Mouse (Mus musculus) intestine, embryonic 16.5 days (tissue): ENCODE data around the gene Clmp. TPM values are rescaled to one million over a fixed set of nuclear protein-coding genes. Genes with fewer than 3 reads are reported as not detected.

Source experiments
- ATAC-seq: fragments of 200-750 bp; cut with Nextera tagmentation; 2 replicates; pipeline ENCODE4 v1.8.0; 2017; ENCODE audit warnings: moderate TSS enrichment, moderate library complexity
- H3K27ac ChIP-seq: fragments of 300-500 bp; sonication (generic); 2 replicates; pipeline ENCODE4 v1.5.1; 2014; ENCODE audit warnings: mild to moderate bottlenecking, low read length
- H3K27me3 ChIP-seq: fragments of 300-500 bp; sonication (generic); replicated peaks from 2 replicates; pipeline ENCODE4 v1.6.1; 2014; ENCODE audit warnings: low read length, control low read depth, mixed read lengths; ENCODE audit not compliant: control insufficient read depth, insufficient read depth
- H3K36me3 ChIP-seq: fragments of 300-500 bp; sonication (generic); 2 replicates; pipeline ENCODE4 v1.6.1; 2014; ENCODE audit warnings: low read length, control low read depth; ENCODE audit not compliant: control insufficient read depth, insufficient read depth
- H3K4me1 ChIP-seq: fragments of 300-500 bp; sonication (generic); 2 replicates; pipeline ENCODE4 v1.6.1; 2014; ENCODE audit warnings: low read length, control low read depth, mixed read lengths; ENCODE audit not compliant: control insufficient read depth, insufficient read depth
- H3K4me2 ChIP-seq: fragments of 300-500 bp; sonication (generic); 2 replicates; pipeline ENCODE4 v1.6.1; 2014; ENCODE audit warnings: low read depth, low read length, control low read depth
- H3K4me3 ChIP-seq: fragments of 300-500 bp; sonication (generic); 2 replicates; pipeline ENCODE4 v1.5.1; 2014; ENCODE audit warnings: mild to moderate bottlenecking, low read length
- H3K9ac ChIP-seq: fragments of 300-500 bp; sonication (generic); 2 replicates; pipeline ENCODE4 v1.6.1; 2014; ENCODE audit warnings: low read depth, low read length
- H3K9me3 ChIP-seq: fragments of 300-500 bp; sonication (generic); 2 replicates; pipeline ENCODE4 v1.6.1; 2016; ENCODE audit warnings: low read length, control low read depth; ENCODE audit not compliant: control insufficient read depth
- WGBS: fragments of 180-500 bp; shearing (Covaris S2); extraction: QIAGEN DNeasy Blood & Tissue Kit; methylation state at CpG from one replicate; pipeline ENCODE4 v1.1.7; 2014; 5-methylcytosine and 5-hydroxymethylcytosine counted together
- polyA plus RNA-seq: library from polyadenylated mRNA; unstranded; fragments of >200 nt; fragmentation: Nextera tagmentation; extraction: Ambion mirVana; gene quantifications from 2 replicates; pipeline ENCODE4 v1.2.1, GENCODE M21; 2015

The Clmp gene
- polyA plus RNA-seq, 1 experiment from 2014 or later = 22.2 TPM

DNA sequence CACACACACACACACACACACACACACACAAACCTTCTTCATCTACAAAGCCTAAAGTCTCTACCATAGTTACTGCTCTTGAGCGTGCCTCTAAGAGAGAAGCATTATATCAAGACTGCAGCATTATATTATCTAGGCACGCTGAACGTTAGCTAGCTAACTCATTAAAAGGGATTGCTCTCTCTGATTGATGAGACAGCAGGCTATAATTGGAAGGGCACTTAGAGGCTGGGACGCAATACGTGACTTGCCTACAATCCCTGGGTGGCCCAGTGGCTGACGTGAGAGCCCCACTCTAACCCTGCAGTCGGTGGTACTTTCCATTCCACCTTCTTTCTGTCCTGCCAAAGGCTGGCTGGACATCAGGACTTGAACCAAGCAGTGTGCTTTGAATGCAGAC, 35.1 kb downstream of the Clmp start:
- Histone ChIP-seq H3K27me3 (no peaks in the 10 kb centered on the region), H3K9ac (no peak overlapping the region), H3K4me1 (peaks cover 2% of the 10 kb centered on the region; the same call in 1 of the 2 replicates), H3K4me3 (no peak overlapping the region), H3K4me2 (no peak overlapping the region), H3K36me3 (no peaks in the 10 kb centered on the region), H3K9me3 (no peaks in the 10 kb centered on the region), H3K27ac (no peak overlapping the region)
- 45% methylated on average over 7 of the region's 7 CpGs for WGBS
- no peak for ATAC-seq

DNA sequence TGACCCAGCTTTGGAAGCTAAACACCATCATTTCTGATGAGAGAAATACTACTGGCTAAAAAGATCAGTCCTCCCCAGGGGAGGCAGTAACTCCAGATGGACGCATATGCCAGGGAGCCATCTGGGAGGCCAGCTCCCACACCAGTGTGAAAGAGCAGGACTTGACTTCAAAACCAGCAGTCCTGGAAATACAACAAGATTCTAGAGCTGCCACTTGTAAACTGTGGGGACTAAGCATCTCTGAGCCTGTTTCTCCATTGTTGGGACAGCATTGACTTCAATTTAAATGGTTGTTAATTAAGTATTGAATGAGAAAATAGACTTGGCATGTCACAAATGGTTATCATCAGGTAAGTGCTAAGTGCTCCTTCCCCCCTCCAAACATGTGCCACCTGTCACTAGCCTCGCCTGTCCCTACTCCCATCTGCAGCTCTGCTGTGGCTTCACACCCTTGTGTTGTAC, 37.6 kb downstream of the Clmp start:
- no peaks in the 10 kb centered on the region for H3K36me3 ChIP-seq
- no peak overlapping the region for H3K4me2 ChIP-seq
- no peak overlapping the region for H3K4me3 ChIP-seq
- no peak overlapping the region for H3K9ac ChIP-seq
- no peaks in the 10 kb centered on the region for H3K9me3 ChIP-seq
- no peak overlapping the region for H3K27ac ChIP-seq
- ATAC-seq = no peak
- no peaks in the 10 kb centered on the region for H3K27me3 ChIP-seq
- no peaks in the 10 kb centered on the region for H3K4me1 ChIP-seq
- 51% methylated on average over 2 of the region's 2 CpGs for WGBS

DNA sequence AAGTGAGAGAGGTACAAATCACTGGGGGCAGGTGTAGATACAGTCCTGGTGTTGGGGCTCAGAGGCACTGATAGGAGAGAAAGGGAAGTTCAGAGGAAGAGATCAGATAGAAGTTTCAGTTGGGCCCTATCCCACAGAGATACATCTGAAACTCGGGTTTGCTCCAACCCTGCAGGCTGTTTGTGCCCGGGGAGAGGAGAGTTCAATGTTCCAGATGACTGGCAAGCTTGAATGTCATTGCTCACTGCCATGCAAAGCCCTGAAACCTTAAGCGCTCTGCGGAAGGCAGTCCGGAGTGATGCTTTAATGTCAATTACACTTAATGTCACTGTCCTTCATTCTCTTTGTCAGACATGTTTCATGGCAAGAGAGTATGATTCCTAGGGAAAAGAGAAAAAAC, 39.2 kb downstream of the Clmp start:
- H3K27ac ChIP-seq = no peak overlapping the region
- no peak overlapping the region for H3K4me2 ChIP-seq
- no peak overlapping the region for H3K4me3 ChIP-seq
- H3K9ac ChIP-seq = no peak overlapping the region
- H3K36me3 ChIP-seq = no peaks in the 10 kb centered on the region
- no peak for ATAC-seq
- no peaks in the 10 kb centered on the region for H3K27me3 ChIP-seq
- WGBS = 72% methylated on average over 5 of the region's 5 CpGs
- H3K4me1 ChIP-seq = no peaks in the 10 kb centered on the region
- no peaks in the 10 kb centered on the region for H3K9me3 ChIP-seq

DNA sequence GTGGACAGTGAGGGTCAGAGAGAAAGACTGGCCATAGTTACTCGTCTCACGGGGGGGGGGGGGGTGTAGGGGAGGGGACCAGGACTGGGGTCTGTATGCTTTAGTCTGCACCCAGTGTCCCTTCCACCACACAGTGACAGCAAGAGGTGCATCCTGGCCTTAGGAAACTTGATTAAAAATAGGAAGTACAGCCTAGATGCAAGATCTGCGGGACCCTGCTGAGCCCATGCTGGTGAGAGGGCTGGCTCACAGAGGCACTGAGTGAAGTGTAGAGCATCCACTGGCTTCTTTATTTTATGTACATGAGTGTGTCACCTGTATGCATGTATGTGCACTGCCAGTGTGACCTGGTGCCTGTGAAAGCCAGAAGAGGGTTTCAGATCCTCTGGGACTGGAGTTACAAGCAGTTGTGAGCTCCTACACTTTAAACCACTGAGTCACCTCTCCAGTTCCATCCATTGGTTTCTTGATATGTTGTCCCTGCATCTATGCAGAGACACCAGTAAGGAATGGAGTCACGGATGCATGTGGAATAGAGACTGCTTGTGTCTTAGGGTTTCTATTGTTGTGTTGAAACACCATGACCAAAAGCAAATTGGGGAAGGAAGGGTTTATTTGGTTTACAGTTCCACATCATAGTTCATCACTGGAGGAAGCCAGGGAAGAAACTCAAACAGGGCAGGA, 41.5 kb downstream of the Clmp start:
- Histone ChIP-seq H3K4me3 (no peak overlapping the region), H3K27ac (no peak overlapping the region), H3K9ac (no peak overlapping the region), H3K4me2 (no peak overlapping the region), H3K4me1 (peaks cover 6% of the 10 kb centered on the region), H3K9me3 (no peaks in the 10 kb centered on the region), H3K36me3 (no peaks in the 10 kb centered on the region), H3K27me3 (no peaks in the 10 kb centered on the region)
- no peak for ATAC-seq
- 94% methylated on average over 4 of the region's 4 CpGs for WGBS

DNA sequence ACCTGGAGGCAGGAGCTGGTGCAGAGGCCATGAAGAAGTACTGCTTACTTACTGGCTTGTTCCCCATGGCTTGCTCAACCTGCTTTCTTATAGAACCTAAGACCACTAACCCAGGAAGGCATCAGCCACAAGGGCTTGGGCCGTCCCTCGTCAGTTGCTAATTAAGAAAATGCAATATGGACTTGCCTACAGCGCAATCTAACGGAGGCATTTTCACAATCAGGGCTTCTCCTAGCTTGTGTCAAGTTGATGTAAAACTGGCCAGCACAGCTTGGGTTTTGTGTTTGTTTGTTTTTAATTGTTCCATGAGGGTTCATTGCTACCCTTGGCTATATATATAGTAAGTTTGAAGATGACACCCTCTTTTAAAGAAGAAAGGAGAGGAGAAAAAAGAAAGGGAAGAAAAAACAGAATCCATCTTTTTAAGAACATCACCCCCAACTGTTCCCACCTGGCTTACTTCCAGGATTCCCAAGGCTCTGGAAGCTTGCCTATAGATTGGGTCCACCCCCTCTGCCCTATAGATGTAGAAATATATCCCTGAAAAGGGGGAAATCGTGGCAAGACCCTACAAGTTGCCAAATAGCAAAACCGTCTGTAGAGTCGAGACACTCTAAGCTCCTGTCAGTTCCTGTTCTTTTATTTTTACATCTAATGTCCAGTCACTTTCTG, 42.2 kb downstream of the Clmp start:
- Histone ChIP-seq H3K4me3 (no peak overlapping the region), H3K4me1 (peaks cover 9% of the 10 kb centered on the region), H3K27me3 (no peaks in the 10 kb centered on the region), H3K9me3 (no peaks in the 10 kb centered on the region), H3K36me3 (no peaks in the 10 kb centered on the region), H3K4me2 (no peak overlapping the region), H3K27ac (no peak overlapping the region), H3K9ac (no peak overlapping the region)
- ATAC-seq = no peak
- 80% methylated on average over 7 of the region's 7 CpGs for WGBS

DNA sequence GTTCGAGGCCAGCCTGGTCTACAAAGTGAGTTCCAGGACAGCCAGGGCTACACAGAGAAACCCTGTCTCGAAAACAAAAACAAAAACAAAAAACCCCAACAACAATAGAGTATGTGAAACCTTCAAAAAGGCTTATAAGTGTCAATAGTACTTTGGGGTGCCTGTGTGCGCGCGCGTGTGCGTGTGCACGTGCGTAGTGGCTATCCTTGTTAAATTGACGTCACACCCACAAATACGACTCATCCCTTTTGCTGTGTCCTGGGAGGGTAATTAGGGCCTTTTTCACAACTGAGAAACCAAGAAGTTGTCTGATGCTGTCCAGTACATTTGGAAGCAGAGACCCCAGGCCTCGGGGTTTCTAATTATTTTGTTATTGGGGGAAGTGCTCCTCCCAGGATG, 44.5 kb downstream of the Clmp start:
- H3K27me3 ChIP-seq = no peaks in the 10 kb centered on the region
- peak overlapping the region; percentile 90 for H3K27ac ChIP-seq
- ATAC-seq = peak; percentile 16
- peak overlapping the region; percentile 51 for H3K4me3 ChIP-seq
- peak overlapping the region; percentile 84 for H3K4me2 ChIP-seq
- peak overlapping the region; percentile 70 for H3K9ac ChIP-seq
- H3K9me3 ChIP-seq = no peaks in the 10 kb centered on the region
- 62% methylated on average over 12 of the region's 12 CpGs for WGBS
- H3K36me3 ChIP-seq = no peaks in the 10 kb centered on the region
- H3K4me1 ChIP-seq = peaks cover 11% of the 10 kb centered on the region

DNA sequence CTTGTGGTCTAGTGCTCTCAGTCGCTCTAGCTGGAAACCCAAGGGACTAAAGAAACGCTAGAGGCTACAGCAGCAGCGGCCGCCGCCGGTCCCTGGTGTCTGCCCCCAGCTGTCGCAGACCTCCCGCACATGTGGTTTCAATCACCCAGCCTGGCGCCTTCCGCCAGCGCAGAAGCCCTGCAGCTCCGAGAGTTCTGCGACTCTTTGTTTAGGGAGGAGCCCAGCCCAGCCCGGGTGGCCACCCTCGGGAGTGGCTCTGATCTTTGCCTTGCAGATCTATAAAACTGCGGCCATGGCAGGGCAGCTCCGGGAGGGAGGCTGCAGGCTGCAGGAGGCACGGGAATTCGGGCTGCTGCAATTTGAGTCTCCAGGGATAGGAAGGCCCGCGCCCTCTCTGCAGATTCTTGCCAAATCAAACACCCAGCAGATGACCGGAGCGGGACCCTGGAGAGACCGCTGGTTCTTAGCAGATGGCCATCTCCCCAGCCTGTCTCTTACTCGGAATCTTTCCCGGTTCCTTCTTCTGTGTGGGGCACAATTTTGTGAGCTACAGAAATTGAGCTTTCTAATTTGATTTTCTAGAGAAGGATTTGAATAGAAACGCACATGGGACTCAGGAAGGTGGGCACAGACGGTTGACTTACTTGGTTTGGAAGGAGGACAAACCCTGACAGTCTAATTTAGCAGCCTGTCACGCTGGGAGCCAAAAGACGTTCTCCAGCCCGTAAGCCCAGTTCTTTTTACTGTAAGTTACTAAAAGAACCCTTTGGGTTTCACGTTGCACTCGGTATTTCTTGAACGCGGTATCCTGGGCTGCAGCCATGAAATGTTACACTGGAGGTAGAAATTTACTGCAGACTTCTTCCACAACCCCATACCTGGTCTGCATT, 45.2 kb downstream of the Clmp start:
- no peaks in the 10 kb centered on the region for H3K27me3 ChIP-seq
- no peaks in the 10 kb centered on the region for H3K9me3 ChIP-seq
- WGBS = under 1% methylated on average over 35 of the region's 35 CpGs
- H3K4me2 ChIP-seq = peak overlapping the region; percentile 84
- peak overlapping the region; percentile 90 for H3K27ac ChIP-seq
- H3K4me1 ChIP-seq = peaks cover 11% of the 10 kb centered on the region
- no peaks in the 10 kb centered on the region for H3K36me3 ChIP-seq
- ATAC-seq = peak; percentile 95
- peak overlapping the region; percentile 51 for H3K4me3 ChIP-seq
- peak overlapping the region; percentile 70 for H3K9ac ChIP-seq

DNA sequence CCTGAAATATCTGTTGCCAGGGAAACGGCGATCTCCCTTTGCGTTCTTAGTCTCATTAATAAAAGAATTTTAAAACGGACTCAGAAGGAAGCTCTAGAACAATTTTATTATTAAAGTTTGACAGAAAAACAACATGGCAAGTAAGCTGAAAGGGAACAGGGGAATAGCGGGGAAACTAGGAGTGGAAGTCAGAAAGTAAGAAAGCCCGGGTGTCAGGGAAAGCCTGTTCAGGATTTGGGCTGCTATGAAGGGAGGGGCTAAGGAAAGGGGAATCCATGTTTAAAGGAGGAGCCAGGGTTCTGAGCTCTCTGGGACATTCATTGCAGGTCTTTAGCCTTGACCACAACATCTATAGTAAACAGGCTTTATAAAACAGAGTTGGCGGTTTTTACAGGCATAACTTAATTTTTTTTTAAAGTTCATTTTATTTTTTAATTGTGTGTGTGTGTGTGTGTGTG, 45.9 kb downstream of the Clmp start:
- WGBS = 16% methylated on average over 7 of the region's 7 CpGs
- Histone ChIP-seq H3K4me3 (peak overlapping the region; percentile 51), H3K9ac (peak overlapping the region; percentile 70; the same call in 1 of the 2 replicates), H3K27me3 (no peaks in the 10 kb centered on the region), H3K4me1 (peaks cover 11% of the 10 kb centered on the region), H3K27ac (peak overlapping the region; percentile 90), H3K4me2 (peak overlapping the region; percentile 84), H3K9me3 (no peaks in the 10 kb centered on the region), H3K36me3 (no peaks in the 10 kb centered on the region)
- ATAC-seq = no peak

DNA sequence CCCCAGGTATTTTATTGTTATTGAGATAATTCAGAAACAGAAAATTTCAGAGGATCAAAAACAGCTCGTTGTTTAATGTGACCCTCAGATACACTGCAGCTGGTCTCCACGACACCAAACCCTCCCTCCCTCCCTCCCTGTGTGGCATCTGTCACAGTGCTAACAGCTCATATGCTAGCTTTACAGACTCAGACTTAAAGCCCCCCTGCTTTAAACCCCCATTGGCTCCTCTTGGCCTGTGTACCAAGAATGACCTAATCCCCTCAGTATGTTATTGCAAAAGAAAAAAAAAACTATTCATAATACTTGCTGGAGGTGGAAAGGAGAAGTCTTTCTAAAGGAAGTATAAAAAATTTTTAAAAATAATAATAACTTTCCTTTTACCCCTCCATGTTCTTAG, 46.5 kb downstream of the Clmp start:
- Histone ChIP-seq H3K36me3 (no peaks in the 10 kb centered on the region), H3K27me3 (no peaks in the 10 kb centered on the region), H3K4me3 (no peak overlapping the region), H3K27ac (no peak overlapping the region), H3K4me2 (no peak overlapping the region), H3K9me3 (no peaks in the 10 kb centered on the region), H3K4me1 (peaks cover 11% of the 10 kb centered on the region), H3K9ac (no peak overlapping the region)
- WGBS = 38% methylated on average over 2 of the region's 2 CpGs
- no peak for ATAC-seq
